Mouse (Mus musculus) C2C12 (cell line): ENCODE results near the gene Klf16.

Experiments used
- CEBPB ChIP-seq: IDR thresholded peaks from one replicate; pipeline ENCODE4 v1.6.1; 2011; ENCODE audit warnings: low read depth, mild to moderate bottlenecking, control low read depth, moderate library complexity
- CTCF ChIP-seq: IDR thresholded peaks from one replicate; pipeline ENCODE4 v1.5.1; 2011; ENCODE audit not compliant: control insufficient read depth, insufficient read depth, insufficient read length
- MAX ChIP-seq: IDR thresholded peaks from one replicate; pipeline ENCODE4 v1.6.1; 2011; ENCODE audit warnings: mild to moderate bottlenecking, control low read depth
- MYOD1 ChIP-seq: IDR thresholded peaks from one replicate; pipeline ENCODE4 v1.6.1; 2011; ENCODE audit warnings: low read depth; ENCODE audit not compliant: control insufficient read depth, insufficient read length
- MYOG ChIP-seq: IDR thresholded peaks from one replicate; pipeline ENCODE4 v1.6.1; 2011; ENCODE audit not compliant: control insufficient read depth, insufficient read length; ENCODE audit errors: extremely low read depth
- USF1 ChIP-seq: IDR thresholded peaks from one replicate; pipeline ENCODE4 v1.6.1; 2011; ENCODE audit warnings: low read depth, mild to moderate bottlenecking, control low read depth, moderate library complexity

- TF ChIP-seq USF1 = no peak
- TF ChIP-seq CTCF = no peak
- no peak for TF ChIP-seq MYOG
- TF ChIP-seq MAX = no peak
- no peak for TF ChIP-seq MYOD1
- no peak for TF ChIP-seq CEBPB
These were observed 33.2 kb downstream of the Klf16 start for GRCm38 (mm10) chr10:80543873-80544272.
